Mouse (Mus musculus) E14TG2a.4 (cell line): ENCODE results near the gene Gm17349.
"Not testable (repeated sequence)": the region's sequence is repeated elsewhere in the genome, so short reads cannot be mapped to it uniquely, and the experiment has no call there.

Source experiments
- H3K27me3 ChIP-seq: 2 replicates; pipeline ENCODE4 v1.6.1; 2014; ENCODE audit warnings: low read length, control low read depth; ENCODE audit not compliant: insufficient read depth
- H3K36me3 ChIP-seq: 2 replicates; pipeline ENCODE4 v1.6.1; 2014; ENCODE audit warnings: low read length, control low read depth; ENCODE audit not compliant: insufficient read depth
- H3K4me1 ChIP-seq: replicated peaks from 2 replicates; pipeline ENCODE4 v1.6.1; 2014; ENCODE audit warnings: low read depth, low read length, control low read depth
- H3K4me3 ChIP-seq: replicated peaks from 2 replicates; pipeline ENCODE4 v1.5.1; 2014; ENCODE audit warnings: mild to moderate bottlenecking, low read length
- H3K9me3 ChIP-seq: 2 replicates; pipeline ENCODE4 v1.6.1; 2014; ENCODE audit warnings: low read length, control low read depth
- CTCF ChIP-seq: conservative IDR thresholded peaks from 2 replicates; pipeline ENCODE4 v1.5.1; 2014; ENCODE audit warnings: low read length
- NANOG ChIP-seq: IDR thresholded peaks from 2 replicates; pipeline ENCODE4 v1.6.1; 2014; ENCODE audit warnings: borderline replicate concordance, low read length, mixed read lengths
- POU5F1 ChIP-seq: IDR thresholded peaks from 2 replicates; pipeline ENCODE4 v1.6.1; 2014; ENCODE audit warnings: low read length, borderline replicate concordance

Gene Gm17349

GRCm38 (mm10) chr15:99704041-99704681 lies 1.1 kb downstream of the Gm17349 start:
- H3K27me3 ChIP-seq, result no peaks in the 10 kb centered on the region
- no peak for TF ChIP-seq POU5F1
- peak; percentile 55; the same call in 1 of the 2 replicates for TF ChIP-seq NANOG
- no peak for TF ChIP-seq CTCF
- peaks cover 70% of the 10 kb centered on the region for H3K4me1 ChIP-seq

GRCm38 (mm10) chr15:99703676-99704040 lies 1.6 kb downstream of the Gm17349 start:
- TF ChIP-seq POU5F1 (no peak), CTCF (no peak), NANOG (no peak)
- peaks cover 33% of the 10 kb centered on the region for H3K36me3 ChIP-seq

More at GRCm38 (mm10) chr15:99704041-99704681, 1.1 kb downstream of the Gm17349 start:
- Histone ChIP-seq H3K36me3 (peaks cover 38% of the 10 kb centered on the region), H3K4me3 (peak overlapping the region; percentile 74), H3K9me3 (no peaks in the 10 kb centered on the region)

GRCm38 (mm10) chr15:99703104-99703503 lies 2.2 kb downstream of the Gm17349 start:
- peaks cover 78% of the 10 kb centered on the region for H3K4me1 ChIP-seq
- H3K9me3 ChIP-seq, result no peaks in the 10 kb centered on the region
- TF ChIP-seq POU5F1, result no peak
- peaks cover 31% of the 10 kb centered on the region for H3K36me3 ChIP-seq
- H3K27me3 ChIP-seq, result no peaks in the 10 kb centered on the region
- H3K4me3 ChIP-seq, result peak overlapping the region; percentile 89

More at GRCm38 (mm10) chr15:99703676-99704040, 1.6 kb downstream of the Gm17349 start:
- peak overlapping the region; percentile 89 for H3K4me3 ChIP-seq
- H3K4me1 ChIP-seq, result peaks cover 72% of the 10 kb centered on the region
- H3K9me3 ChIP-seq, result no peaks in the 10 kb centered on the region
- no peaks in the 10 kb centered on the region for H3K27me3 ChIP-seq

- Histone ChIP-seq H3K4me3 (peak within 1 kb of the TSS; percentile 89), H3K9me3 (no peaks in the 10 kb centered on the region), H3K36me3 (peaks cover 25% of the 10 kb centered on the region), H3K4me1 (peaks cover 78% of the 10 kb centered on the region), H3K27me3 (no peaks in the 10 kb centered on the region)
- peak; percentile 61 for TF ChIP-seq CTCF
- TF ChIP-seq NANOG, result no peak
These were observed 3.0 kb downstream of the Gm17349 start, which contains the start of gene Smarcd1 for GRCm38 (mm10) chr15:99701999-99702900. Smarcd1 (plus strand) TSS chr15:99702129.

- peaks cover 74% of the 10 kb centered on the region for H3K4me1 ChIP-seq
- H3K4me3 ChIP-seq, result peak overlapping the region; percentile 89
- H3K9me3 ChIP-seq, H3K27me3 ChIP-seq: not testable (repeated sequence)
- peaks cover 21% of the 10 kb centered on the region for H3K36me3 ChIP-seq
These were observed 3.7 kb downstream of the Gm17349 start for GRCm38 (mm10) chr15:99701640-99701998.

GRCm38 (mm10) chr15:99700219-99701106 lies 4.8 kb downstream of the Gm17349 start:
- Histone ChIP-seq H3K27me3 (peaks cover under 1% of the 10 kb centered on the region), H3K9me3 (no peaks in the 10 kb centered on the region), H3K4me1 (peaks cover 66% of the 10 kb centered on the region), H3K36me3 (peaks cover 13% of the 10 kb centered on the region), H3K4me3 (peak overlapping the region; percentile 89)
- no peak for TF ChIP-seq CTCF
- TF ChIP-seq POU5F1, result no peak
- TF ChIP-seq NANOG, result no peak

- TF ChIP-seq POU5F1 (no peak), NANOG (no peak), CTCF (no peak)
- Histone ChIP-seq H3K27me3 (peaks cover 3% of the 10 kb centered on the region), H3K4me3 (peak overlapping the region; percentile 89), H3K4me1 (peaks cover 60% of the 10 kb centered on the region), H3K9me3 (no peaks in the 10 kb centered on the region), H3K36me3 (peaks cover 12% of the 10 kb centered on the region)
These were observed 5.6 kb downstream of the Gm17349 start for GRCm38 (mm10) chr15:99699715-99700114.

GRCm38 (mm10) chr15:99698533-99699085 lies 6.7 kb downstream of the Gm17349 start:
- no peaks in the 10 kb centered on the region for H3K9me3 ChIP-seq
- peak overlapping the region; percentile 46 for H3K4me3 ChIP-seq
- H3K4me1 ChIP-seq, result peaks cover 51% of the 10 kb centered on the region
- H3K27me3 ChIP-seq, result peaks cover 8% of the 10 kb centered on the region
- peaks cover 11% of the 10 kb centered on the region for H3K36me3 ChIP-seq
- TF ChIP-seq NANOG (no peak), CTCF (no peak), POU5F1 (no peak)
